Mouse (Mus musculus) left cerebral cortex, adult 9 months (tissue): Measurements from ENCODE around the gene Cdyl.

ENCODE experiments used
- DNase-seq, 2 experiments: peaks; one replicate each; pipeline ENCODE4 v3.0.0; 2022; ENCODE audit warnings: low spot score in 2 of 2

Cdyl gene

DNA sequence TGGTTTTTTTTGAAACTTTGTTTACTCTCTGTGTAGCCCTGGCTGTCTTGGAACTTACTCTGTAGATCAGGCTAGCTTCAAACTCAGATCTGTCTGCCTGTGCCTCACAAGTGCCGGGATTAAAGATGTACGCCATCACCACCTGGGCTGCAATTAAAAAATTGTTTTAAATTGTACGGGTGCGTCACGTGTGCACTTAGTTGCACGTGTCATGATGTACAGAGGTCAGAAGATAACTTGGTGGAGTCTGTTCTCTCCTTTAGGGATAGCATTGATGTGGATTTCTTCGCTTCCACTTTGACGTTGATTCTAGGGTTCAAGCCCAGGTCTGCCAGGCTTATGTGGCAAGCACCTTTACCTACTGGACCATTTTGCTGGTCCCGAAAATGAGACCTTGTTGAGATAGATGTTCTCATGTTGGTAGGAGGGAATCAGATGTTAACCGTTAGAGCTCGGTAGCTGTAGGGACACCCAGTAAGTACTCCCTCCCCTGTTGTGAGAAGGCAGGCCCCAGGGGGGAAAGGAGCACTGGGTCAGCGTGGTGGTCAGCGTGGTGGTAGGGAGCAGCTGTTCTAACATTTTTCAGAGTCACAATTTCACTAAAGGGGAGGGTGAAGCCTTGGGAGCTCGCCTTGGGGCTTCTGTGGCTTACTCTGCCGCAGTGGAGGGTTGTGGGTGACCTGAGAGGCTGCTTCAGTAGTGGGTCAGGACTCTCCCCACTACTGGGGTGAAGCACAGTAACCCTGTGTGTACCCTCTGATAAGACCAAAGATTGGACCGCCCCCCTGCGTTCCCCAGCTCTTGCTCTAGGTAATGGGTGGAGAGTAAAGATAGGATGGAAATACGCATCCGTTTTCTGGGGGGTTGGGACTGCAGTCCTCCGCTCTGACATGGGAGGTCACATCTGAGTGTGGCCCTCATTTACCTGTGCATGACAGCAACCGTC is 97.0 kb downstream of the Cdyl start:
- no peak for DNase-seq

DNA sequence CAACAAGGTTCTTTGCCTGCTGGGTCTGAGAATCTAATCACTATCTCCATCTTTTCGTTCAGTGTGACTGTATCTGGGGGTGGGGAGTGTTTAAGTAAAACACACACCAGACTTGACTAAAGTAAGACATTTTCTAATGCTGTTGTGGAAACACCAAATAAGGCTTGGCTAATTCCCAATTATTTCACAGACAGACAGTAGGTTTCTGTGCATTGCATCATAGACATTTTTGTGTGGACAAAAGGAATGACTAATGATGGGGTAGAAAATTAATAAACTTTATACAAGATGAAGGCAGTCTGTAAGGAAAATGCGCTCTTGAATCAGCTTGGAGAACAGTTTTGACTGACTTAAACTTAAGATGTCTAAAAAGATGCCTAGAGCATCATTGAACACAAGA is 100.7 kb downstream of the Cdyl start:
- DNase-seq, result no peak

DNA sequence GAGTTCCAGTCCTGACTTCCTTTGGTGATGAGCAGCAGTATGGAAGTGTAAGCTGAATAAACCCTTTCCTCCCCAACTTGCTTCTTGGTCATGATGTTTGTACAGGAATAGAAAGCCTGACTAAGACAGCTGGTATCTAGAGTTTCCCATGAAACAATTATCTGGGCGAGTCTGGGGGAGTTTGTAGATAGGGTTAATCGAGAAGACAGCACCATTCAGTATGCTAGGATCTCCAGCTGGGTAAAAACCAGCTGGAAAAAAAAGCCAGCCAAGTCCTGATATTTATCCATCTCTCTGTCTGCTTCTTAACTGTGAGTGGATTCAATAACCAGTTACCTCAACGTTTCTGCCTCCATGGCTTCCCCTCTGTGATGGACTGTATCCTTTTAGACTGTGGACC is 104.9 kb downstream of the Cdyl start:
- no peak for DNase-seq

DNA sequence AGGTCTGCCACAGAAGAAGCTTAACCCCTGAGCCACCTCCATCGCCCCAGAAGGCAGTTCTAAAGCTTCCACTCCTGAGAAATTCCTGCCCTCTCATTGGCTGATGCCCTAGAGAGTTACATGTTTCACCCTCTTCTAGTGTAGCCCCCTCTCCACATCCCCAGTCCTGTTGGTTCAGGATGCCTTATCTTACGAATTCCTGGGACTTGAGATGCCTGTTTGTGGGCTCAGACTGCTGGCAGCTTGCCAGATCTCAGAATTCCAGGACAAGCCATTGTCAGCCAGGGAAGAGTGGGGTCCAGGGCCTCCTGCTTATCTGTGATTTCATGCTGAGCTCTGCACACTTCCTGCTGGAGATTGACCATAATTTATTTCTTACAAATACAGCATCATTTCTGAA is 106.2 kb downstream of the Cdyl start:
- no peak for DNase-seq

DNA sequence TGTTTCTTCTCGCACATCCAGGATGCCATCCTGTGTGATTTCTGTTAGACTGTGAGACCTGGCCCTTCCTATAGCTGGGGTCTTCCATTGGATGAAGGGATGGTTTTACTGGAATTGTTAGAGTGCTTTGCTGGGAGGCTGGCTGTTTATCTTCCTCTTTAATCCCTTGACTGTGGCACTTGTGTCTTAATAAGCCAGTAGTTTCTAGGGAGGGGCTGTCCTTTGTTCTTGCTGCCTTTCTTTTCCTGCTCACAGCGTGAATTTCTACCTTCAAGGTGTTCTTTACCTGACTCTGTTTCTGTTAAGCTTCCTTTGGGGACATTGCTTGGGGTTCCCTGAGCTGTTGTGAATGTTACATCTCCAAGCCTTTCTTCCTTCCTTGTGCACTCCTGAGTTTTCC is 110.0 kb downstream of the Cdyl start:
- no peak for DNase-seq

DNA sequence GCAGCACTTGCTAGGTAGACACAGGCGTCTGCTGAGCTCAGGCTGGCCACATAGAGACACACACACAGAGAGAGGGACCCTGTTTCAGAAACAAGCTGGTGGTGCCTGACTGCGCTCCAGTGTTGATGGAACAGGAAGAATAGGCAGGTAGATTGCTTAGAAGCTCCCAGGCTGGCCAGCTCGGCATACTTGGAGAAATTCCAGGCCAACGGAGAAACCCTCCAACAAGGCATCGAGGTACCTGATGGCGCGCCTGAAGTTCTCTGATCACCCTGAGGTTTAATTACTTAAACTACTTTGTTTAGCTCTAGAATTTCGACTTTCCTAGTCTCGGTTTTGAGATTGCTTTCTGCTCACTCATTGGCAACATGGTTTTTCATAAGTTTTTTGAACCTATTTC is 110.8 kb downstream of the Cdyl start:
- DNase-seq, result no peak

DNA sequence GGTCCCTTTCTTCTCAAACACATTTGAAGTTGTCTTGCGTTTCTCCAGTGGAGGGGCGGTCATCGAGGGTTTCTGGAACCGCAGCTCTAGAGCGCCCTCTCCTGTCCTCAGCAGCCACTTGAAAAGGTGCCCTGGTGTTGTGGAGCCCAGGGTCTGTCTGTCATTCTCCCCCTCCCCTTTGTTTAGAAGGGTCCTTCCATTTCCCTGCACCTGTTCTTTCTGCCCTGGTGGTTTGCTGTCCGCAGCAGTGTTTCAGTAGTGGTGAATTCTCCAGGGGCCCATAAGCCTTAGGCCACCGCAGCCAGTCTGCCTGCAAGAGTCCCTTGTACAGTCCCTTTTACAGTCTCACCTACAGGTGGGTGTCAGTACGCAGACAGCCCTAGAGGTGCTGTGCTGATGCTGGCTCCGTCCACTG is 112.3 kb downstream of the Cdyl start:
- DNase-seq, result peak in 1 of 2 experiments; percentile 42

DNA sequence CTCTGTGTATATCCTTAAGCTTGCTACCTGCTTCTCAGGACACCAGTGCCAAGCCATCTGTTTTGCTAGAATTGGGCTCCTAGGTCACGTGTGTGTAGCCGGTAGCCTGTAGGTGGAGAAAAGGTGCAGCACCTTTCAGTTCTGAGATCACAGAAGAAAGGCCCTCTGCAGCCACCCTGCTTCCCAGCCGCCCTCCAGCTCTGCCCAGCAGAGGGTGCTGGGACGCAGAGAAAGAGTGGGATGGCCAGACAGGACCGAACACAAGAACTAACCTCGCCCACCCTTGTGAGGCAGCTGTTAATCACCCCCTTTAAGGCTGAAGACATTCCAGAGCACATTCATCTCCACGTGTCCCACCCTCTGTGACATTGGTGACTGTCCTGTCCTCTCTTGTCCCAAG is 114.1 kb downstream of the Cdyl start:
- no peak for DNase-seq

DNA sequence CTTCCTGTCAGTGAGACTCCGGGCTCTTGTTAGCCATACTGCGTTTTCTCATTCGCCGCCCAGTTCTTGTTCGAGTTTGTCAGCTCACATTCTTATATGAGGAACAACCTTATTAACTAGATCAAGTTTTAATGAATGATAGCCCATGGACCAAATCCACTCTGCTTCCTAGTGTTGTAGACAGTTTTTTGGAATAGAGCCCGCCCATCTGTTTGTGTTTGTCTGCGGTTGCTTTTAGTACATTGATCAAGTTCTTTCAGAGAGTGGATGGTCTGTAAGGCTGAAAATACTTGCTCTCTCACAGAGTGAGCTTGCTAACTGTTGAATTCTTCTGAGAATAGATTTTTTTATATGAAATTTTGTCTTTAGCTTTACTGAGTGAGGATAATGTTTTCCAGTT is 116.5 kb downstream of the Cdyl start:
- no peak for DNase-seq

DNA sequence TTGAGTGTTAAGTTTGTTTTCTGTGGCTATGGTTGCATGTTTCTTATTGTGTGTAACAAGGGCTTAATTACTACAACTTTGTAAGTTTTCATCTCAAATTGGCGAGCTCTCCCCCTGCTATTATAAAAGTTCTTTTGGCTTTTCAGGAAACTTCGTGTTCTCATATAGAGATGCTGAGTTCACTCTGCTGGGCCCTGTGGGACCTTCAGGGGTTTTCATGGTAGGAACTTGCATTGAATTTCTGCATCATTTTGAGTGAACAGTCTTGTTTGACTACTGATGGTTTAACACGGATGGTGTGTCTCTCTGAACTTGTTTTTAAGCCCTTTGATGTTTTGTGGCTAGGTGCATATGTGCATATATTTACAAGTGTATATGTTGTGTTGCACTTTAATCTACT is 121.1 kb downstream of the Cdyl start:
- no peak for DNase-seq

DNA sequence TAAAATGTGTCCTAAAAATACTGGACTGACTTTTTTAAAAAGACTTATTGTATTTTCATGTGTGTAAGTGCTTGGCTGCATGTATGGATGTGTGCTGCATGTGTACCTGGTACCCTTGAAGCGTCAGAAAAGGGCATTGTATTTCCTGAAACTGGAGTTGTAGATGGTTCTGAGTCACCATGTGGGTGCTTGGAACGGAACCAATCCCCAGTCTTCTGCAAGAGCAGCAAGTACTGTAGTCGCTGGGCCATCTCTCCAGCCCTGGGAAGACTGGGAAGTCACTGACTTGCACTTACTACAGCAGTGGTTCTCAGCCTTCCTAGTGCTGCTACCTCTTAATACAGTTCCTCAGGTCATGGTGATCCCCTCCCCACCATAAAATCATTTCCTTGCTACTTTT is 122.1 kb downstream of the Cdyl start:
- DNase-seq, result no peak

DNA sequence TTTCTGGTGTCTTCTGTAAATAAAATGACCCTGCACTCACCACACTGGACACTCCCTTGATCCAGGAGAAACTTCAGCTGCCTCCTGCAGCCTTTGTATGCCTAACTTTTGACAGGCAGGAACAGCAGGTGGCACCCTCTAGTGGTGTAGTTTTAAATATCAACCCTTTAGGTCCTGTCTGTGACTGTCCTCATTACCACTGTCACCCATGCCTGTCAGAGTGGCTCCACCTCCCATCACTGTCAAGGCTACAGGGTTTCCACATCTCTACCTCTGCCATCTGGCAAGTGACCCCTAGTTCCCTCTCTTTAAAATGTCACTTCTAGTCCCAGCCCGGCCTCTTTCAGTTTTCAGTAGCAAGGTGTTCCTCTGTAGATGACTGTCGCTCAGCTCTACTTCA is 123.3 kb downstream of the Cdyl start:
- DNase-seq, result peak in 1 of 2 experiments; percentile 51

DNA sequence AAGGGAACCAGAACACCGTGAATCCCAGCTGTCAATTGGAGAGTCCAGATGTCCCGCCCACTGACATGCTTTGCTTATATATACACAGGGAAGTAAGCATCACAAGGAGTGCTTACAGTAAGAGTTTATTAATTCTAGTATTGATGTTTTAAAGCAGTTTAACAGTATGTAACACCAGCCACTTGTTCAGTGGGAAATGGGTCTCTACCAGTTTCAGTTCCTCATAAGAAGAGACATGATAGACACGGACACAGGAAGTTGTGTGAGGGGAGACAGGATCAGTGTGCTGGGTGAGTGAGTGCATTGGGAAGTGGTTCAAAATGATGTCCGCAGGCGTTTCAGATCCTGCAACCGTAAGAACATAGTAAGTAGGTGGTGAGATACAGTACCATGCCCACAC is 123.9 kb downstream of the Cdyl start:
- peak in 1 of 2 experiments; percentile 15 for DNase-seq

DNA sequence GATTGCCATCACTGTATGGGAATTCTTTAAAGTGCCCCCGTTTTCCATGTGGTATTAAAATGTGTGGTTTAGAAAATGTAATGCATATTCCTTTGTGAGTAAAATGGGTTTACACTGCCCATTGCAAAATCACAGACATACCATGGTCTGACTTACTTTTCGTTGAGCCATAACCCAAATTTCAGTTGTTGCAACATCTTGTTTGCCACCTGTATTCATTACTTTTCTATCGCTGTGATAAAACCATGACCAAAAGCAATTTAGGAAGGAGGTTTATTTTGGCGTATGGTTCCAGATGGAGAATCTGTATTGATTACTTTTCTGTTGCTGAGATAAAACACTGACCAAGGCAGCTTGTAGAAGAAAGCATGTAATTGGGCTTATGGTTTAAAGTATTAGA is 124.6 kb downstream of the Cdyl start:
- no peak for DNase-seq

DNA sequence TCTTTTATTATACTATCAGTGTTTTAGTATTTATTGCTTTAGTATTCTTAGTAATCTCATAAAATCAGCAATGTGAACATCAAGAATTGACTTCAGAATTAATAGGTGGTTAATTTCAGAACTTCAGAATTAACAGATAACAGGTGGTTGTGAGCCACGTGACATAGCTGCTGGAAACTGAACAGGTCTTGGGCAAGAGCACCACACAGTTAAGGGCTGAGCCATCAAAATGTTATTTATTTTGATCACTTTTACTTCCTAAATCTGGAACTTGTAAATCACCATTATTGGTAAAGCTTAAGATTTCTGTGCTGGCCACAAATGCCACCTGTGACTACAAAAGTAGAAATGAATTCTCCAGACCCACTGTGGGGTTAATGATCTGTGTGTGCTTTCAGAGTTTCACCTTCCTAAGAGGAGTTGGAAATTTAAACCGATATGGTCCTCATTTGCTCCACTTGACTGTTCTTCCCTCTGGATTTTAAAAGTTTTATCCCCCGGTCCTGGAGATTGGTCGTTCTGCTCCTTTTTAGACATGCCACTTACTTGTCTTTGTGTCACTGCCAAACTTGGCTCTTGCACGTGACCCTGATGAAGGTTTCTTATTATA is 125.8 kb downstream of the Cdyl start:
- no peak for DNase-seq

DNA sequence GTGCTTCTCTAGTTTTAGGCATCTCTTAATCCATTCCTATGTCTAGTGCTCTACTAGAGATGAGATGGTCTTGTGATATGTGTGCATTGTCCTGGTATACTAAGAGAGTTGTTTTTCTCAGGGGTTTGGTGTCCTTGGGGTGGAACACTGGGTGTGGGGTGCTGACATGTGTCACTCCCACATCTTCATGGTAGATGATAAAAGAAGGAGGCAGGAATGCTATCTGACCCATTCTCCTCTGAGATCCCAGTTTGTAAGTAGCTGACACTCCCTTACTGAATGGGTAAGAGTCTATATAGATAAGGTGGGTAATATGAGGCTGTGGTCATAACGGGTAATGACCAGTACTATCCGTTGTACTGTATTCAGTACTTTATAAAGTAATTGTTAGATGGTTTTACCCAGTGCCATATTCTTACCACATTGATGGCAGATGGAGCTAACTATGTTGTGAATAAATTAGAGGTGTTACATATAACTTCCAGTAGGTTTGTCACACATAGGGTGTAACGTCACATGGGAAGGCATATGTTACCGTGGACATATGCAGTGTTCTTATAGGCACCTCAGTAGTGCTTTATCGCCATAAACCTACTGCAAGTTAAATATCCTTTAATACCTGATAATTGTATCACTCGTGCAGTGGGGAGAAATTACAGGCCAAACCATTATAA is 127.2 kb downstream of the Cdyl start:
- no peak for DNase-seq

DNA sequence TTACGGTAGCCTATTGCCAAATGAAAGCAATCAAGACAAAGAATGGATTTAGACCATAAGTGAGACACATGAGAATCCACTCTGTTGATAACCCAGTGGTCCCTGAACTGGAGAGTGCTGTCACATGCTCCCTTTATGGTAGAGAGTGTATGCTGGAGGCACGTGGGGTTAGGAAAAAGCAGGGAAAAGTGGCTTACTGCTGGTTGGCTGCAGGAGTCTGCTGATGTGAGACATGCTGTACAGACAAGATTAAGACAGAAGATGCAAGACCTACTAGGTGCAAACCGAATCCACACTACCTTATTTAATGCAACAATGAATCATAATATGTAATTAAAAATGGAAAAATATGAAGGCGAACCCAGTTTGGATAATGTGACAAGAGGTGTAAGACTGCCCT is 129.9 kb downstream of the Cdyl start:
- DNase-seq, result no peak

DNA sequence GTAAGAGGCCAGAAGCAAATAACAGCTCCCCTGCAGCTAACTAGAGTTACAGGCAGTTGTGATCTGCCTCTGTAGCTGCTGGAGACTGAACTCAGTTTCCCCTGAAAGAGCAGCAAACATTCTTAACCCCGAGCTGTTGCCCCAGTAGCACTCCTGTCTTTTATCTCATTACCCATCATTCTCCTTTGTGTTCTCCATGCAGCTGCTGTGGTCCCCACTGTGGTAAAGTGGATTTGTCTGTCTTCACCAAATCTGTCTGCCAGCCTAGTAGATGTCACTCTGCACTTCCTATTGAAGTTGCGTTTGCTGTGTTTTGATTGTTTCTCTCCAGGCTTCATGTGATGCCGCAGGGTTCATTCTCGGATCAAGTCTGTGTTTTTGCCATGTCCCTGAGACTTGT is 130.8 kb downstream of the Cdyl start:
- DNase-seq, result no peak

DNA sequence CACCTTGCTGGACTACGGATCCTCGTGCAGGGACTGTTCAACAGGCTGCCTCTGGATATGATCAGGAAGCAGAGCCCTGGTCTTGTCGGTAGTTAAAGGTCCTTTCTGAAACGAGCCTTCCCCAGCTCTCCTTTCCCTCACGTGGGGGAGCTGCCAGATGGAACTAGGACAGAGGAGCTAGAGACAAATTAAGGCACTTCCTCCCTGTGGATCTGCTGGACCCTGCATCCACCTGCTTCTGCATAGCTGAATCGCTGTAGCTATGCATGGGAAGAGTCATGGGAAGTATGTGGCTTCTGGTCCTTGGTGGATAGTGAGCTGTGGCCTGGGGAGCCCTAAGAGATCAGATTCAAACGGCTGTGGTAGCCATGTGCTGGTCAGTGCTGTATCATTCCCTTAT is 134.7 kb downstream of the Cdyl start:
- no peak for DNase-seq

DNA sequence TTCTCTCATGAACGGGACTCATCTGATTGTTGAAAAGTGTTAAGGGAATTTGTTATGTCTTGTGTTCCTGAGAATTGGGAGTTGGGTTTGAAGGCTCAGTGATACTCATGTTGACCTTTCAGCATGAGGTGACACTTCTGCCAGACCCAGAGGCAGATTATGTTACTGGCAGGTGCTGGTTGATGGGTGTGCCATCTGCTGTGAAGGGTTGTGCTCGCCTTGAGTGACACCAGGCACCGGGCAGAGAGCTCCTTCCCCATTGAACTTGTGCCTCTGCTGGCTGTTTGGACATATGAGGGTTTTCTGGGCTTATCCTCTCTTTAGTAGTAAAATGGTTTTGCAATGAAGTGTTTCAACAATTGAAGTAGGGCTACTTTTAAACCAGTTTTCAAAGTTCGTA is 135.1 kb downstream of the Cdyl start:
- DNase-seq, result no peak

DNA sequence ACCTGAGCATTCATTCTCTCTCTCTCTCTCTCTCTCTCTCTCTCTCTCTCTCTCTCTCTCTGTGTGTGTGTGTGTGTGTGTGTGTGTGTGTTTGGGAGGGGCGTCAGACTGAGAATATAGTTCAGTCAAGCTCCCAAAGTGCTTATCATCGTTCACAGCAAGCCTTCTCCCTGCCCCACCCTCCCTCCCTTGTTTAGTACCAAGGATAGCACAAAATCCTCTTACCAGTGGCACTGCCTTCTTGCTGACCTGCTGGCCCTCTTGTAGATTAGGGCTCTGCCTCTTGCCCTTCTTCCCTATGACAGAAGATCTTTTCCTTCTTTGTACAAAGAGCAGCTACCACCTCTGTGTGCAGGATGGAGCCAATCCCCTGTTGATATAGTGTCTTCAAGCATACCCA is 136.3 kb downstream of the Cdyl start:
- no peak for DNase-seq

DNA sequence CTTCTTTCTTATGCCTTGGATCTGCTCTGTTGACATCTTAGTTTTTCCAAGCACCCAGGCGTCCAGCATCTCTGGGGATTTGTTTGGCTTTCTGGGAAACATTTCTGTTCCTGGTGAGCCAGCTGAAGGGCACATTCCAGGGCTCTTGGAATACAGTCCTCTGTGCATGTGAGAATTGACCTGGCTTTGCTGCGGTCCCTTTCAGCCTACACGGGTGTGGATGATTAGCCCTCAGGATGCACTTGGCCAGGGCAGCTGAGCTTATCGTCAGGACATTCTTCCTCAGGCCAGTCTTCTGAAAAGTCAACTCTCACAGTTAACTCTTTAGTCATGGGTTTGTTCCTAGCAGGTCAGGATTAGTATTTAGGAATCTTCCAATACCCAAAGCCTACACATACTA is 136.7 kb downstream of the Cdyl start:
- DNase-seq, result no peak
